Mouse (Mus musculus) kidney, adult 2 months (tissue): ENCODE data around the gene Nrl.

ENCODE experiments used
- CTCF ChIP-seq: fragments of 200-500 bp; conservative IDR thresholded peaks from 2 replicates; pipeline ENCODE4 v1.5.1; 2011; ENCODE audit warnings: low read depth, mild to moderate bottlenecking, control low read depth, low read length, moderate library complexity, mixed read lengths; ENCODE audit not compliant: insufficient read depth, insufficient read length
- POLR2A ChIP-seq: fragments of 200-500 bp; IDR thresholded peaks from one replicate; pipeline ENCODE4 v1.6.1; 2011; ENCODE audit warnings: low read depth, low read length, control low read depth

DNA sequence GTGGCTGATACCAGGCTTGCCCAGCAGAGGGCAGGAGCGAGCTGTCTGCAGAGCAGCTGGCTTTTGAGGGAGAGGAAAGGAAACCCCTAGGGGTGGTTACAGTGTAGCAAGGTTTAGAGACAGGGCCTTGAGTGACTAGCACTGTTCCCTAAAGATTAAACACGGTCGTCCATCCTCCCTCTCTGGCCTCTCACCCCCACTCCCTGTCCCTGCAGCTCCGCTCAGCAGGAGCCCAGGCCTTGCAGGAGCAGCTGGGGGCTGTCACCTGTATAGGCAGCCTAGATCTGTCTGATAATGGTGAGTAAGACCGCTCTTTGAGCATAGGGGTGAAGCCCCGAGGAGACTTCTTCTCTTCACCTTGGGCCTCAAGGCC lies 27.3 kb downstream of the Nrl start:
- TF ChIP-seq CTCF: peak; percentile 94
- no peak for TF ChIP-seq POLR2A
